Mouse (Mus musculus) ES-Bruce4 (cell line): ENCODE results near the gene Spire2.

Experiments used
- CTCF ChIP-seq: IDR thresholded peaks from one replicate; pipeline ENCODE4 v1.8.1; 2011; ENCODE audit warnings: low read depth, low read length
- POLR2A ChIP-seq: IDR thresholded peaks from one replicate; pipeline ENCODE4 v1.8.1; 2011; ENCODE audit warnings: low read length; ENCODE audit not compliant: insufficient read depth

GRCm38 (mm10) chr8:123337475-123337874, 5.0 kb downstream of the Spire2 start:
- TF ChIP-seq POLR2A (no peak), CTCF (no peak)
